Mouse (Mus musculus) liver, embryonic 14.5 days (tissue): ENCODE measurements at regions not wholly inside any gene's neighbourhood (a gene's known extent, or its start where the extent isn't known, plus 50 kb on each side); places are given as distances from the start of the nearest gene placed in this dataset.

Experiments used
- ATAC-seq: fragments of 200-750 bp; cut with Nextera tagmentation; 2 replicates; pipeline ENCODE4 v1.8.0; 2017; ENCODE audit warnings: moderate number of reproducible peaks, mild to moderate bottlenecking, moderate library complexity; ENCODE audit not compliant: insufficient read depth
- DNase-seq, 3 experiments: peaks; one replicate each; pipeline ENCODE4 v3.0.0-alpha.2; 2012 to 2013; ENCODE audit warnings: low read depth in 3 of 3, low spot score in 3 of 3
- H3K27ac ChIP-seq: fragments of 300-500 bp; sonication (generic); 2 replicates; pipeline ENCODE4 v1.5.1; 2014; ENCODE audit warnings: moderate library complexity, mild to moderate bottlenecking, control low read depth, inconsistent platforms
- H3K27me3 ChIP-seq: fragments of 300-500 bp; sonication (generic); 2 replicates; pipeline ENCODE4 v1.6.1; 2014; ENCODE audit warnings: mild to moderate bottlenecking, low read length, moderate library complexity; ENCODE audit not compliant: control insufficient read depth, insufficient read depth
- H3K36me3 ChIP-seq: fragments of 300-500 bp; sonication (generic); replicated peaks from 2 replicates; pipeline ENCODE4 v1.6.1; 2014; ENCODE audit warnings: low read depth; ENCODE audit not compliant: control insufficient read depth, insufficient read depth
- H3K4me1 ChIP-seq, 2 experiments: fragments of 200-500 bp in 1 of 2; fragments of 300-500 bp in 1 of 2; sonication (generic) in 1 of 2; replicated peaks; 2 replicates each; pipeline ENCODE4 v1.6.1; 2012 to 2014; ENCODE audit warnings: antibody characterized with exemption in 1 of 2, inconsistent platforms in 1 of 2, low read length in 1 of 2; ENCODE audit not compliant: control insufficient read depth in 2 of 2, insufficient read depth in 2 of 2
- H3K4me2 ChIP-seq: fragments of 300-500 bp; sonication (generic); 2 replicates; pipeline ENCODE4 v1.6.1; 2014; ENCODE audit warnings: low read depth, mild to moderate bottlenecking, control low read depth, moderate library complexity
- H3K4me3 ChIP-seq, 2 experiments: fragments of 200-500 bp in 1 of 2; fragments of 300-500 bp in 1 of 2; sonication (generic) in 1 of 2; 2 replicates each; pipeline ENCODE4 v1.5.1; 2012 to 2014; ENCODE audit warnings: low read depth in 2 of 2, low read length in 2 of 2, mild to moderate bottlenecking in 2 of 2, control low read depth in 1 of 2, inconsistent platforms in 1 of 2, moderate library complexity in 1 of 2; ENCODE audit not compliant: insufficient read depth in 1 of 2
- H3K9ac ChIP-seq: fragments of 300-500 bp; sonication (generic); replicated peaks from 2 replicates; pipeline ENCODE4 v1.6.1; 2014; ENCODE audit warnings: mild to moderate bottlenecking, control low read depth, moderate library complexity
- H3K9me3 ChIP-seq: fragments of 300-500 bp; sonication (generic); 2 replicates; pipeline ENCODE4 v1.6.1; 2016; ENCODE audit warnings: low read length, mixed read lengths; ENCODE audit not compliant: control insufficient read depth
- CTCF ChIP-seq: IDR thresholded peaks from 2 replicates; pipeline ENCODE4 v1.5.1; 2016; ENCODE audit warnings: antibody characterized with exemption, low read depth, control low read depth
- EP300 ChIP-seq: IDR thresholded peaks from 2 replicates; pipeline ENCODE4 v1.6.1; 2016; ENCODE audit warnings: antibody characterized with exemption, low read depth
- WGBS: fragments of 180-500 bp; shearing (Covaris S2); extraction: QIAGEN DNeasy Blood & Tissue Kit; methylation state at CpG from one replicate; pipeline ENCODE4 v1.1.7; 2014; ENCODE audit not compliant: insufficient replicate concordance; 5-methylcytosine and 5-hydroxymethylcytosine counted together

DNA sequence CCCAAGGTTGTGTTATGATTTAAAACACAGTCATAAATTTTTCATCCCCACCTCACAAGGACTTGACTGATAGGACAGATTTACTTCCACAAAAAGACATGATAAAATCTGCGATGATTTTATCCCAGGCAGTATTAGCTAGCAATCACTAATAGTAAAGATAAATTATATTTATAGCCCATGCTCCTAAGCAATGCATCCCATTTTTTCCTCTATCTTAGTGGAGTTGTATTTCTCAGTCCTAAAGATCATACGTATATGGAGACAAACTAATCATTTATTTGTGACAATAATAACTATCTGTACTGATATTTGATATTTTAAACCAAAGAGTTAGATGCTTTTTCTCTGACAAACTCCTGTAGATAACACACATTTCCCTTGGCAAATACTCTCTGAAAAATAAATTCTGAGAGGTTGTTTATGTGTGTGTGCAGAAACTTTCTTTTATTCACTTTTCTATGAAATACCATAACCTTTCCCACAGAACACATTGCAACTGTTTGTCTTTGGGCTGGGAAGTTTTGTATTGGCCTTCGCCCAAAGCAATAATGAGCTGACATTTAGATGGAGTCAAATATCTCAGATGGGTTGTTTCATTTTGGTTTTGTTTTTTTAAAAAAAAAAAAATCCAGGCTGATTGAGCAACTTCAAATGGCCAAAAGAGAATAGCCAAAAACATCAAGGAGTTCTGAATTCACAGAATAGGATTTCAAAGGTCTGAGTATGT, 355.5 kb upstream of the Lmcd1 start:
- Histone ChIP-seq H3K4me2 (no peak overlapping the region), H3K9ac (no peak overlapping the region), H3K27me3 (no peaks in the 10 kb centered on the region), H3K4me1 (no peaks in the 10 kb centered on the region), H3K36me3 (no peaks in the 10 kb centered on the region), H3K9me3 (no peaks in the 10 kb centered on the region), H3K4me3 (no peak overlapping the region), H3K27ac (no peak overlapping the region)
- DNase-seq (no peak), ATAC-seq (no peak)
- 60% methylated on average over 3 of the region's 3 CpGs for WGBS
- TF ChIP-seq CTCF = no peak
- no peak for TF ChIP-seq EP300

DNA sequence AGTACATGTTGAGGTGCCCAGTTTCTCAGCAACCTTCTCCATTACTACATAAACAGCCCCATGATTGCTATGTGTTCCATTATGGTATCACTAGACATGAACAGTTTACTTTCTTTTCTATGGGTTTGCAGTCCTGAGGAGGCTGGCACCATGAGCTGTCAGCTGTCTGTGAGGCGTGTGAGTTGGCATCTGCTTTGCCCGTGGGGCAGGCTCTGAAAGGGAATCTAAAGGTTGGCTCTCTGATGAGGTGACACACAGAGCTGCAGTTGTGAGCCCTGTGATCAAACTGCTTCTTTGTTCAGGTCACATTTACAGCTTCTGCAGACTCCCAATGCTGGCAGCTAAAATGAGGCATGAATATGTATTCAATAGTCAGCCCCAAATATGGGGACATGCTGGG, 341.0 kb upstream of the Lmcd1 start:
- no peak overlapping the region for H3K4me3 ChIP-seq
- no peaks in the 10 kb centered on the region for H3K4me1 ChIP-seq
- TF ChIP-seq EP300 (no peak), CTCF (no peak)
- H3K27ac ChIP-seq = no peak overlapping the region
- 61% methylated on average over 2 of the region's 2 CpGs for WGBS
- DNase-seq (no peak), ATAC-seq (no peak)
- H3K9me3 ChIP-seq = no peaks in the 10 kb centered on the region
- H3K9ac ChIP-seq = no peak overlapping the region
- no peaks in the 10 kb centered on the region for H3K27me3 ChIP-seq
- H3K36me3 ChIP-seq = no peaks in the 10 kb centered on the region
- no peak overlapping the region for H3K4me2 ChIP-seq

DNA sequence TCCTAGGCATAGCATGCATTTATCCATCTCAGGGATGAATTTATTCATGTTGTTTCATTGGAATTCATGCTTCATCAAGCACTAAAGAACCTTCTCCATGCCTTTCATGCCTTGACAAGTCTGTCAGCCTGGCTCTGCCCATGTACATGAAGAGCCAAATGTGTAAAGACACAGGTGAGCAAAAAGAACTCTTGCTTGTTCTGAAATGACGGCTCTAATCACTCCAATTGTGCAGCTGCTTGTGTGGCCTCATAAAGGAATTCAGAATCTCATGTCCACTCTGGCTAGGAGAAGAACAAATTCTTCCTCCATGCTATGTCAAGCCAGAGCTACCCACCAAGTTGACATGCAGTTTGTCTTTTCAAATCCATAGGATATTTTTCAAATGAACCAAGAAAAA, 319.2 kb upstream of the Lmcd1 start:
- DNase-seq (no peak), ATAC-seq (no peak)
- Histone ChIP-seq H3K9ac (no peak overlapping the region), H3K9me3 (no peaks in the 10 kb centered on the region), H3K27ac (no peak overlapping the region), H3K4me2 (no peak overlapping the region), H3K36me3 (no peaks in the 10 kb centered on the region), H3K4me3 (no peak overlapping the region), H3K27me3 (no peaks in the 10 kb centered on the region), H3K4me1 (no peaks in the 10 kb centered on the region)
- TF ChIP-seq CTCF (no peak), EP300 (no peak)
- WGBS = 67% methylated on average over 1 of the region's 1 CpGs

DNA sequence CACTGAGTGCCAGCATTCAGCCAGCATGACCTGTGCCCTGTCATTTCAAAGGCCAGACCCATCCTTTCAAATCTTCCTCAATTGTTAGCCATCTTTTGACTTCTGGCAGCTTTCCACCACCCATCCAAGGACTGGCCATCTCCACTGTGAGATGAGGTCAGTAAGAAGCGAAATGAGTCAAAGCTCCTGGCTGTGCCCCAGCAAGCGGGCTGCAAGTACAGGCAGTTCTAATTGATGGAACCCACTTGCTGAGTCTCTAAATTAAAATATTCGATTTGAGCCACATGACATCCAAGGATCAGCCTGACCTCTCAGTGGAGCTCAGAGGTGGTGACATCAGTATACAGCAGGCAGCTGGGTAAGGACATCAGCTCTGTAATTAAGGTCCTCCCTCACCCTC, 307.8 kb upstream of the Lmcd1 start:
- Histone ChIP-seq H3K36me3 (no peaks in the 10 kb centered on the region), H3K4me1 (no peaks in the 10 kb centered on the region), H3K4me2 (no peak overlapping the region), H3K27me3 (no peaks in the 10 kb centered on the region), H3K9me3 (no peaks in the 10 kb centered on the region), H3K4me3 (no peak overlapping the region), H3K27ac (no peak overlapping the region), H3K9ac (no peak overlapping the region)
- ATAC-seq = no peak
- TF ChIP-seq CTCF = no peak
- no peak for TF ChIP-seq EP300
- 51% methylated on average over 3 of the region's 3 CpGs for WGBS
- DNase-seq = no peak

DNA sequence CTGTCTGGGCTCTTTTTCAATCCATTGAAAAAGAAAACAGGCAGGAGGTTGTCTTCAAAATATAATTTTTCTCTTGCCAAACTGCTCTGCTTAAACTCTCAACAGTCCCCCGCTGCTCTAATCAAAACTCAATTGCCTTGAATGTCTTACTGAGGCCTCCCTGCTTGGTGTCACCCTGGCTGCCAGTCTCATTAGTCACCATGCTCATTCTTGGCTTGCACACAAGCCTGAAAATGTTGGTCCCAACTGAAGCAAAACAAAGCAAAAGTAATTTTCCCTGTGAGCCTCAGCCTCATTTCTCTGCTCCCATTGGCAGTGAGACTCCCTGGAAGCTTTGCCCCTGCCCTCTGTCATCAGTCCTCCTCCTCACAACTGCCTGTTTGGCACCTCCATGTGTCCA, 288.1 kb upstream of the Lmcd1 start:
- Histone ChIP-seq H3K4me3 (no peak overlapping the region), H3K36me3 (no peaks in the 10 kb centered on the region), H3K9me3 (no peaks in the 10 kb centered on the region), H3K9ac (no peak overlapping the region), H3K27me3 (no peaks in the 10 kb centered on the region), H3K4me2 (no peak overlapping the region), H3K27ac (no peak overlapping the region), H3K4me1 (no peaks in the 10 kb centered on the region)
- no peak for DNase-seq
- WGBS = 30% methylated on average over 1 of the region's 1 CpGs
- no peak for TF ChIP-seq CTCF
- TF ChIP-seq EP300 = no peak
- ATAC-seq = no peak
